Mouse (Mus musculus) CD4-positive naive resting alpha-beta T cell, adult 76 days (primary cell): ENCODE data around the gene Neurog3. TPM values are rescaled to one million over a fixed set of nuclear protein-coding genes. Genes with fewer than 3 reads are reported as not detected.

Experiments used
- total RNA-seq: library from RNA; stranded (reverse); gene quantifications from one replicate; pipeline ENCODE4 v1.2.4, GENCODE M21; 2023

Neurog3 gene
- total RNA-seq, result not detected

DNA sequence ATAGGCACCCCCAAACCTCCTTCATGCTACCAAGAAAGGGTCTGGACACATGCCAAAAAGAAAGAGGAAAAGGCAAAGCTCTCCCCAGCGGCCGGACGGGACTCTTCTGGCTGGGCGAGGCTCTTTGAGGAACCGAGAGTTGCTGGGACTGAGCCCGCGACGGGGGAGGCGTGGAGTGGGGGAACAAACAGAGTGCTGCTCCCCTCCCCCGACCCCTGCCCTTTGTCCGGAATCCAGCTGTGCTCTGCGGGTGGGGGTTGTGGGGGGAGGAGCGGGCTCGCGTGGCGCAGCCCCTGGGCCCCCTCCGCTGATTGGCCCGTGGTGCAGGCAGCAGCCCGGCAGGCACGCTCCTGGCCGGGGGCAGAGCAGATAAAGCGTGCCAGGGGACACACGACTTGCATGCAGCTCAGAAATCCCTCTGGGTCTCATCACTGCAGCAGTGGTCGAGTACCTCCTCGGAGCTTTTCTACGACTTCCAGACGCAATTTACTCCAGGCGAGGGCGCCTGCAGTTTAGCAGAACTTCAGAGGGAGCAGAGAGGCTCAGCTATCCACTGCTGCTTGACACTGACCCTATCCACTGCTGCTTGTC is at the start of gene Neurog3:
Gene Neurog3, plus strand, starts transcription at position 400 of the 591 bp plus-strand sequence.

GRCm38 (mm10) chr10:62143820-62144219 is 10.9 kb downstream of the Neurog3 start, which contains the start of gene Fam241b:
Fam241b (minus strand) TSS chr10:62143920.

Other genes with a start within 250 kb of the Neurog3 start
- gene Col13a1, start 154.0 kb upstream of the Neurog3 start, total RNA-seq, result not detected
- 1.6 TPM for gene Fam241b, start 10.8 kb downstream of the Neurog3 start, total RNA-seq
- 0.59 TPM for gene Tspan15, start 98.2 kb downstream of the Neurog3 start, total RNA-seq
- not detected for gene Tacr2, start 119.3 kb downstream of the Neurog3 start, total RNA-seq
- gene Hk1, start 246.8 kb downstream of the Neurog3 start, total RNA-seq, result 64.6 TPM